Mouse (Mus musculus): ENCODE data around the gene Lrmda. TPM values are rescaled to one million over a fixed set of nuclear protein-coding genes. Genes with fewer than 3 reads are reported as not detected.

Lrmda gene
- total RNA-seq, 2 experiments from 2014 or later, result 20.9 to 27.0 TPM

DNA sequence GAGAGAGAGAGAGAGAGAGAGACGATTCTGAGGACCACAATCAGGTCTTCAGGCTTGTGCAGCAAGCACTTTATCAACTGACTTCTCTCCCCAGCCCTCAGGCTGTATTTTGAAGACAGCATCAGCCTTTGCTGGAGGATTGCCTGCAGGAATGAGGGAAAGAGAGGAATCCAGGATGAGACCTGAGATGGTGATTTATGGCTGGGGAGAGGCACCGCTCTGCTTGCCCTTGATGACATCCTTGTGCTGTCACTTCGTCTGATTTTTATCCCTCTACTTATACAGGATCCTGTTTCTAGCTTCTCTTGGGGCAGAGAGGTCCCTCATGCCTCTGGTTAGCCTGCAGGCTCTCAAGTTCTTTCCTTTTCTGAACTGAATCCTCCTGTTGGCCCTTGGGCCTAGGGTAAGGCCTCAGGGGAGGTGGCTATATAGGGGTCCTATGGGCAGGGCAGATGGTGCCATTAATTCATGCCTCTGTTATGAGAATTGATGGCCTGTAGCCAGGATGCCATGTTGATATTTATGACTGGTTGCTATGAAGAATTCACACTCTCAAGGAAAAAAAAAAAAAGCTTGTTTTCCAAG, 277.2 kb downstream of the Lrmda start:
- ATAC-seq (replicated peaks; ENCODE audit: poor library complexity), result no peak

DNA sequence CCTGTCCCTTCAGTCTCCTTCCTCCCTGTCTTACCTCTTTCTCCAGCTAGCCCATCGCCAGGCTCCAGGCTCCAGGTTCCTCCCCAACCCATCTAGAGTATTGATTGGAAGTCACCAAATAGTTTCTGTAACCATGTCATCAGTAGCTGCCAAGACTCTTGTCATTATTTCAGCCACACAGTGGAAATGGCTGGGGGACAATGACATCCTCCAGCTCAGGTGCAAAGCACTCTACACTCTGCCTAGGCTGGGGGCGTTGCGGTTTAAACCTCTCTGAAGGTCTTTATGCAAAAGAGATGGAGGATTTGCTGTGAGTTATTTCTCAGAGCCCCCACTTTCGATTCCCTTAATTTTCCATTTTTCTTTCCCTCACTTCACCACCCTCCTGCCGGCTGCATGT, 287.2 kb downstream of the Lrmda start:
- ATAC-seq (replicated peaks; ENCODE audit: poor library complexity), result no peak

DNA sequence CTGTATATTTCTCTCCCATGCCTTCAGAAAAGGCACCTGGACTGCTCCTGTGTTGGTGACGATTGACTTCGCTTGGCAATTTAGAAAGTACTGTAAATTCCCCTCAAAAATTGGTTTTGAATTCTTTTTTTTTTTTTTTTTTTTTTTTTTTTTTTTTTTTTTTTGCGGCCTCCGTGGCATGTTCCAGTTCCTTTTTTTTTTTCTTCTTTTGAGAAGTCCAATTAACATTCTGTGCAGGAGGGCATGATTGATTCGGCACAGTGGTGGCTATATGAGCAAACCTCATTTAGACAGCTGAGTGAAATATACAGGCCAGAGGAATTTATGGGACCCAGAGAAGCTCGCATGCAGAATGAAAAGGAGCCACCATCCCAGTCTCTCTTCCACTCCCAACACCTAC, 288.5 kb downstream of the Lrmda start:
- no peak for ATAC-seq (replicated peaks; ENCODE audit: poor library complexity)

DNA sequence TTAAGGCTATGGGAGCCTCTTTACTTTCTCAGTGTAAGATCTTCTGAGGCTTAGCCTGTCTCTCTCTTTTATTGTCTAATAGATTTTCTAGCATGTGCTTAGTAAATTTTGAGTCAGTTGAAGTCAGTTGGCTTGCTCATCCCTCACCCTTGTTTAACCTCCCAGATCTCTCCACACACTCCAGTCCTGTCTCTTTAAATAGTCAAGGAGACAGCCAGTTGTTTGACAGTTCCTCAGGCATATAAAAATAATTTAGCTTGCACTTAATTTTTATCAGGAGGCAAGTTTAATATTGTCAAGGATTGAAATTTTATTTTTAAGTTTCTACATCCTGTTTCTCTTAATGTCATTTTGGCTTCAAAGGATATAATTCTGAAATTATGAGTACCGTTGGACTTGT, 303.5 kb downstream of the Lrmda start:
- no peak for ATAC-seq (replicated peaks; ENCODE audit: poor library complexity)

DNA sequence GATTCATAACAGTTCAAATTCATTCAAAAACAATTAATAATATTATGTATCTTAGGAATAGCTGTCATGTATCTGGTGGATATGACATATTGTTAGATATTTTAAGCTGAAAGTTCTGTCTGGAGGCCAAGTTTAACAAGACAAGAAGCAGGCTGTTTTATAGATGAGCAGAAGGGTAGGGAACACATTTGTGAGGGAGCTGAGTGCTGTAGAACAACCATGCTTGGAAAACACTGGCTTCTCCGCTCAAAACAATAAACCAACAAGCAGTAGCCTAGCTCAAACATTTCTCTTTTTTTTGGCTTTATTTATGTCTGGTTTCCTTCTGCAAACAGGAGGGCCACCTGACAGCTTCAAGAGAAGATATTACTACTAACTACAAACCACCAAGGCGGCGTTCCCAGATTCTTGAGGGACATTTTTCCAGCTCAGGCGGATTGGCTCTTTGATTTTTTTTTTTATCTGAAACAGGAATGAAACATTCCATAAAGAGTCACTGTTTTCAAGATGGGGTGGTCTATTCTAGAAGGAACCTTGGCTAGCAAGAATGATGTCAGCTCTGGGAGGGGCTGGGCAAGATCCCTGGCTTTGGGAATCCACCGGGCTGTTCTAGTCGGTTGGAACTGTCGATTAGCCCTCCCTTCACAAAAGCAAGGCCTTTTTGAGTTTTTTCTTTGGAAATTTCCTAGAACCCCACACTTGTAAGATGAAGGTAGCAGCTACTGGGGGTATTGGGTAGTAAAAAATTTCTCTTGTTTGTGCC, 304.2 kb downstream of the Lrmda start:
- ATAC-seq (replicated peaks; ENCODE audit: poor library complexity), result no peak

DNA sequence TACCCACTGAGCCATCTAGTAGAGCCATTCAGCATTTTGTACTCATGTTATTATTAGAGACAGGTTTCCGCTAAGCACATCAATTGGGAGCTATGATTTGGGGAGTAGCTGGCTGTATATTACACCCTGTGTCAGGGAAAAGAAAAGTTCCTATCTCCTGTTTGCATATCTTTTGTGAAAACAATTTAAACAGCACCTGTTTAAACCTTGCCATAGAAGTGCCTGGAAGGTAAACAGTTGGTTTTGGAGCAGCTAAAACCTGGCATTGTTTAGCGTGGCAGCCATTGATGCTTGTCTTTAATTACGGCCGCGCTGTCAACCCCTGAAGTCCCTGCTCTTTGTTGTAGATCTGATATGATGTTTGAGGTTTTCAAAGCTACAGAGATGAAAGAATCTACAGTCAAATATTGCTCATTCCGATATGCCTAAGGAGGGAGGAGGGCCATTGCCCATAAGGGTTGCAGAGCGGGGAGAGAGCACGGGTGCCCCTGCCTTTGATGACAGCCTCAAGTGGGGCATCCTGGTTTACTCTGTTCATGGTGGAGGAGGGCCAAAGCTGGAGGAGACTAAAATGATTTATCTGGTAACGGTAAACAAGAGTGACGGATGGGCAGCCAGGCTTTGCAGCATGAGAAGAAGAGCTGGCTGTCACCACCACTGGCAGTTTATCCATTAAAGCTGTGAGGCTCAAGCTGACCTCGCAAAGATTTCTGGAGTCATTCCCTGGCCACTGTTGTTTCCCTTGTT, 306.9 kb downstream of the Lrmda start:
- no peak for ATAC-seq (replicated peaks; ENCODE audit: poor library complexity)

DNA sequence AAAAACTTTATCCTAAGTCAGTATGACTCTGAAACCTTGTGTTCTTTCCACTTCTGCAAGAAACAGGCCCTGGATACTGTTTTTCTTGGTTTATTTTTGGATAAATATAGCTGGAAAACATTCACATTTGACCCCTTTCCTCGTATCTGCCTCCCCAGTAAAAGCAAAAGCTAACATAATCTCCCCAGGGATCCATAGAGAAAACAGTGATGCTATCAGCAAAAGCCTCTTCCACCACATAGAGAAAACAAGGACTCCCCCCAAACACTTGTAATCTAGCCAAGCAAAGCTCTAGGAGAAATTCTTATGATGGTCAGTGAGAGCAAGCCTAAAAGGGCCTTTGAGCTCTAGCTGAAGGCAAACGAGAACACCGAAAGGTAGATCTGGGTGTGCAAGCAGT, 309.7 kb downstream of the Lrmda start:
- no peak for ATAC-seq (replicated peaks; ENCODE audit: poor library complexity)

DNA sequence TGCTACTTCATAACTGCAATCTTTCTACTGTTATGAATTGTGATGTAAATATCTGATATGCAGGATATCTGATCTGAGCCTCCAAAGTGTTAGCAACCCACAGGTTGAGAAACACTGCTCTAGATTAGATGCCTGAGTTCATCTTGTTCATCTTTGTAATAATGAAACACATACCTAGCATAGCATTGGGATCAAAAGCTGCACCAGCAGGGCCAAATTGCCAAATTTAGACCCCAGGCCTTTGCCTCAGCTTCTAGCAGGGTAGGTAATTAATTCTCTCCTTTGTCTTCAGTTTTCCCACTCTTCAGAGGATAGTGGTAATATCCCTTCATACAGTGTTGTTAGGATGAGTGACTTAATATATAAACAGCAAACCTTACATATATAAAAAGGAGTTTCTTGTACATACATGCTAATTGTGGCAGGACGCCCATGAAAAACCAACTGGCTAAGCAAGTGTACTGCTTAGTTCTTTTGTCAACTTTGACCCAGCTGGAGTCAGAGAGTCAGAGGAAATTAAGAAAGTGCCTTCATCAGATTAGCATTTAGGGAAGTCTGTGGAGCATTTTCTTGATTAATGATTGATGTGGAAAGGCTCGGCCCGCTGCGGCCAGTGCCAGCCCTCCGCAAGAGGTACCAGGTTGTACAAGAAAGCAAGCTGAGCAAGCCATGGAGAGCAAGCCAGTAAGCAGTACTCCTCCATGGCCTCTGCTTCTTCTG, 315.7 kb downstream of the Lrmda start:
- ATAC-seq (replicated peaks; ENCODE audit: poor library complexity), result no peak

DNA sequence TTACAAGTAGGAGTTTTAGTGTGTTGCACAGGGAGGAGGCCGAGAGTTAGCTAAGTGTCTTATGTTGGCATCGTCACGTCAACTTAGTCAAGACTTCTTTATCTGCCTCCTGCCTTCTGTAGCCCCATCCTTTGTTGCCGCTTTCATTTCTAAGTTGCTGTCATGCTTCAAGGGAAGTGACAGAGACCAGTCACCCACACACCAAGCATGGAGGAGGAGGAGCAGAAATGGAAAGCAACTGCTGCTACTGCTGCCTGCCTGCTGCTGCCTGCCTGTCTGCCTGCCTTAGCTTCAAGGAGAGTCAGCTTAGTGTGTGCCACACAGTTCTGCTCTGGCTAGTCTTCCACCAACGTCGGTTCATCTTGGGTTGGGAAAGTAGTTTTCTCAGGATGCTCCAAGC, 319.7 kb downstream of the Lrmda start:
- no peak for ATAC-seq (replicated peaks; ENCODE audit: poor library complexity)

DNA sequence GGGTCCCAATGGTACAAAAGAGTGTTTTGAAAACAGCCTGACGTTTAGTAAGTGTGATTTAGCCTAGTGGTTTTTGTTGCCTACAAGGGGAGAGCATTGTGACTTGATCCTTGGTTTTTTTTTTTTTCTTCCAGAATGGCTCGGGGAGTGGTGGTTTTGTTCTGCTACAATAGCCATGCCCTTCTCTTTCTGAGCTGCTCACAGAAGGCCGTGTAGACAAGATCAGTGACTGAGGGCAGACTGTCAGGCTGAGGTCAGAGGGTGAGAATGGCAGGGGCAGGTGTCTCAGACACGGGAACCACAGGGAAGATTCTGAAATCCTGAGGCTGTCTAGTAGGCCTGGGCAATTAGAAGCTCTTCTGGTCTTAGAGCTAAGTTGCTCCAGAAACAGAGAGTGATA, 323.8 kb downstream of the Lrmda start:
- no peak for ATAC-seq (replicated peaks; ENCODE audit: poor library complexity)

DNA sequence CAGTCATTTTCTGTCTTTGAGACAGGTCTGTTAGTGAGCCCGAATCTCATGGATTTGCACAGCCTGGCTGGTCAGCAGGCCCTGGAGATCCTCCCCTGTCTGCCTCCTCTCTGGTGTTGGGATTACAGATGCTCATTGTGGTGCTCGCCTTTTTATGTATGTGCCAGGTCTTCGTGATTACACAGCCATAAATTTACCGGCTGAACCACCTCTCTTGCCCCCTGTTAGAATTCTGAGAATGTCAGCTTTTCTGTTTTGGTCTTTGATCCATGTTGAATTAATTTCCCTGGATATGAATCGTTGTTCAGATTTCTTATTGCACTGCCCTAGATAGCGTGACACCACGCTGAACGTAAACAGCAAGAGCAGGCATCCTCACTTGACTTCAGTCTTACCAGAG, 325.7 kb downstream of the Lrmda start:
- ATAC-seq (replicated peaks; ENCODE audit: poor library complexity), result no peak

DNA sequence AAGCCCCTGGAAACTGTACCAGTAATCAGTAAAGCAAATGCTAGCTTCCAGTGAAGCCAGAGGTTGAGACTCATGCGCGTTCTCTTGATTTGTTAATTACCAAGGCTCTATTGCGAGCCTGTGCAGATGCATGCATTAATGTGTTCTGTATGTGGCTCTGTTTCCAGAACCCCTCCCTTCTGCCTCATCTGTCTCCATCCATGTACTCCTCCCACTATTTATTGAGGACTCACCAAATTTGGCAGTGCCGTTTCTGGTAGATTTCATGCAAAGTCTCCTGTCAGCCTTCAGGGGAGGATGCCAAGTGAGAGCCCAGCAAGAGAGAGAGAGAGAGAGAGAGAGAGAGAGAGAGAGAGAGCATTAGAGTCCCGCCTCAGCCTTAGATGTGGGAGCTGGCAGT, 334.1 kb downstream of the Lrmda start:
- no peak for ATAC-seq (replicated peaks; ENCODE audit: poor library complexity)

DNA sequence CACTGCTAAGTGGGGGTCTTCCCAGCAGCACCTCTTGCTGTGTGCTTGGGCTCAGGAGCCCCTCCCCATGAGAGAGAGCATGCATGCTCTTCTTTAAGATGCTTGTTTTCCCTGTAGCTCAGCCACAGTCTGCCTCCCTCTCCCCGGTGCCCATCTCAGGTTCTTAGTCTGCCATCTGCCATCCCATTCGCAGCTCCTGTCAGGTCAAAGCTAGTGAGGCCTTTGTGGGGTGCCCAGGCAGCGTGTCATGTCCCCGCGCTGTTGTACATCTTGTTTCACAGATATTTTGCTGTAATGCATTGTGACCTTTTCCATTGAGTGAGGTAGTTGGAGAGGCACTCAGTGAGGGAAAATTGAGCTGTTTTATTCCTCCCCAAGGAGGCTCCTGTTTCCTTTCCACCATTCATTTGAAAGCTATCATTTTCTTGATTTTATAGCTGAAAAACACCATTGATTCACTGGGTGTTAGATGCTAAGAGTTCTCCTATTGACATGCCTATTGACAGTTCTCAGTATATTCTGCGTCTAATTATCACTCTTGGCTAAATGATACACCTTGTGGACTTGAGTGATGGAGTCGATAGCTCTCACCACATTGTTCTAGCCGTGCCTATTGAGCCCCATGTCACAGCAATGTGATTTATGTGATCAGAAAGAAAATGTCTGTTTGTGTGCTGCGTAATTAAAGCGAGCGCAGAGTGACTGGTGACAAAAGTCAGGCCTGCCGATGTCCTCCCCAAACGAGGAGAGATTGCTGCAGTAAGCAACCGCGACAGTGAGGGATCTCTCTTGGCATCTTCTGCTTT, 335.5 kb downstream of the Lrmda start:
- ATAC-seq (replicated peaks; ENCODE audit: poor library complexity), result no peak

DNA sequence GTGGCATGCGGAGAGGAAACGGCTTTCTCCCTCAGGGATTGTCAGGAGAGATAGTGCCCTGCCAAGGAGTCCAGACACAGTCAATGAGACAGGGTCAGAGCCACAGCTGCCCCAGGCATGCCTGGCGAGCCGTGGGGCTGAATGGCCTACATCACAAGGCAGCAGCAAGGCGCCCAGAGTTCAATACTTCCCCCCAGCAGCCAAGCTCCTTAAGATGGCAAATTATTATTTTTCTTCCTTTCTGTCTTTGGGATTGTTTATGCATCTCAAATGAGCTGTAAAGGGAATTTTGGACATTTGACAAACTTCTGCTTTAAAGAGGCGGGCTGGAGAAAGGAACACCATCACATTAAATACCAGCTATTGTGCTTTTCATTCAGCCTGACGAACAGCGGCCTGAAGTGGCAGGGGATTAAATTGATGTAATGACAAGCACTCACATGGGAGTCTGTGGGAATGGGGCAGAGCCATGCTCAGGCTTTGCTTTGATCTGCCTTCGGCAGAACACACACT, 338.5 kb downstream of the Lrmda start:
- ATAC-seq (replicated peaks; ENCODE audit: poor library complexity), result no peak

DNA sequence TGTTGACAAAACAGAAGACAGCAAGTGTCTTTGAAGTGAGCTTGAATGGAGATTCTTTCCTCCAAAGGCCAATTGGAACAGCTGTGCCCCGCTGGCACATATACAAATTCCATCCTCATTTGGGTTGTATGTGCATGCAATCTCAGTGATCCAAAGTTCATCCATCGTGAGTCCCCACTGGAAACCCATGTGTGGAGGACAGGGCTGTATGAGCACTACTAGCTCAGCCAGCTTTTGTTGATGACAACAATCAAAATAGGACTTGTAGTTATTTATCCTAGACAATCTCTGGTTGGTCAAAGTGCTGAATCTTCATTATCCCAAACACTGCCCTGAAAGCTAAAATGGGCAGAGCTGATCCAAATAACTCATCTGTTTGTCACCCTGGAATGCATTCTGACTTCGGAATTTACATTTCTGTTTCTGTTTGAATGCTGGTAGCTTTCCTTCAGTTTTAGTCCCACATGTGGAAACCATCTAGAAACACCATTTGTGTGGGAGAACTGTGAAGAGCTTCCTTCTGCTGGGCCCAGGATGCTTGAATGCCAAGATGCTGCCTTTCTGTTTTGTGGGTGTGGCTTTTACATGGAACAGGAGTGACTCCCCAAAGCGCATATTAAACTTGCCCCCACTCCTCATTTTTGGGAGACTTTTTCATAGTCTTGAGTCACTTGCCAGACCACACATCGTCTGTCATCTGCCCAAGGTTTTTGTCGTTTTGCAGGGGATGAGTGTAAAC, 344.7 kb downstream of the Lrmda start:
- no peak for ATAC-seq (replicated peaks; ENCODE audit: poor library complexity)

DNA sequence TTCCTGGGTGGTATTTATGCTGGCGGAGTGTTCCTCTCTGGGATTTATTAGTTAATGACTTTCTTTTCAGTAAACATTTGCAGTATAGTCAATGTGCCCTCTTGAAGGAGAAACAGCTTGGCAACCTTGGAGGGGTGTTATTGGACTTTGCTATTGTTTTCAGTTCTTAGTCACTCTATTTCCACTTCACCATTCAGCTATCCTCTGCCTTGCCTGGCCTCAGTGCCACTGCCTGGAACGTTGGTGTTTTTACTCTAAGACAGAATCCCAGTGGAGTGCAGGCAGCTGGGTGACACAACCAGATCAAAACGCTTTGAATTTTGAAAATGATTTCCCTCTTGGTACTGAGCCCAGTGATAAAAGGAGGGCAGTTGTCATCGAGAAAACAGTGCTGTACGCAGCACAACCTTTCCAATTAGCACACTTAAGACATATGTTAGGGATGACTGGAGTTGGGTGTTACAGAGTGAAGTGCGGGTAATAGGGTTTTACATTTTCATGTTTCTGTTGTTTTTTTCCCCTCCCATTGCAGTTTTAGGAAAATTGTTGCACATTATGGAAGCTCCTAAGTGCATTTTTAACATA, 345.4 kb downstream of the Lrmda start:
- ATAC-seq (replicated peaks; ENCODE audit: poor library complexity), result no peak

DNA sequence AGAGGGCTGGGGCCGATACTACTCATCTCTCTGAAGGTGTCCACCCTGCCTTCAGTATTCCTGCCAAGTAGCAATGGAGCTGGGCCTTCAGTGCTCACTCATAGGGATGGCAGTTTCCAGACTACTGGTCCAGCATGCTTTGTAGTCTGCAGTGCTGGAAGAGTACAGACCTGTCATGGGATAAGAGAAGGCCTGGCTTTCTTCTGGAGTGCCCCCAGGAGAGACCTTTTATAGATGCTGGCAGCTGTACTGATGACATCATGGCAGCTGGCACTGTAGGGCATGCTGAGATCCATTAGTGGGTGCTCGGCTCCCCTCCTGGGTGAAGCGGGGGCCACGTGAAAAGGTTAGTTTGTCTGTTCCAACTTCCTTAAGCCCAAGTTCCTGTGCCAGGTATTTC, 348.1 kb downstream of the Lrmda start:
- ATAC-seq (replicated peaks; ENCODE audit: poor library complexity), result no peak

DNA sequence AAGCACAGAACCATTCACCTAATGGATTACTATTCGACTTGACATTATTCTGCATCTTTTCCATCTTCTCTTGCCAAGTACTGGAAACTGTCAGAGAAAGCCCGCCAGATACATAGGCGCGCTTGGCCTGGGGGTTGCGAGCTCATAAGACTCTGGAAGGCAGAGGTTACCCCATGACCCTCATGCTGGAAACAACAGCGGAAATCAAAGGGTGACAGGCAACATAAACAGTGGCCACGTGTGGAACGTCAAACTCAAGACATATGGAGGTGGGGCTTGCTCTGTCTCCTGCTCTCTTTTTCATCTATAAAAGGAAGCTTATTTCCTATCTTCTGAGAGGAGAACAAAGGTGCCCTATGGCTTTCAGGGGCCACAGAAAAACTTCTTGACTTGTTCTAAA, 351.6 kb downstream of the Lrmda start:
- ATAC-seq (replicated peaks; ENCODE audit: poor library complexity), result no peak

DNA sequence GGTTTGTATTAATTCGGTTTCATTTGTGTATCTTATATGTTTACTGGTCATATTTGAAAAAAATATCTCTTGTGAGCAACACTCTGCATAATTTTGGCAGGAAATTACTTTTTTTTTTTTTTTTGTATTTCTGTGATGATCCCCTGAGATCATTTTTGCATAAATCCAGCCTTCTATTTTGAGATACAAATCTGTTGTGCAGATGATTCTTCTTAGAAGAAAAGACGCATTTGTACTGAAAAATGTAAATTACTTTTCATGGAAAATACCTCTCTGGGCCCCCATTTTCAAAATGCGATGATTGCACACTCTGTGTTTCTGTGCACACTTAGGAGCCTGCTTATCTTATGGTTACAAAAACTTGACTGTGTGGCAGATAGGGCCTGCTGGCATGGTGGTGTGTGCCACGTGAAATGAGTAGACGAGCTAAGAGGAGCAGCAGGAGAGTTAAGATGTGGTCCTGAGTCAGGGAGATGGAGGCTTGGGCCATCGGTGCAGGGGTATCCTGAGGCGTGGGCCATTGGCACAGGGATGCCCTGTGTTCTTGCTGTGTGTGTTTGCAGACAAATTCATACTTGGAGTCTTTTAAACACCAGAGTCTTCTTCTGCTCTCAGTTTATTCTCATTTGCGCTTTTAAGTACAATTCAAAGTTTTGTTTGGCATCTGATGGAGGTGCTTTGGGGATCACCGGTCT, 353.3 kb downstream of the Lrmda start:
- no peak for ATAC-seq (replicated peaks; ENCODE audit: poor library complexity)
